Mouse (Mus musculus): ENCODE measurements around the gene Itpripl2. TPM values are rescaled to one million over a fixed set of nuclear protein-coding genes. Genes with fewer than 3 reads are reported as not detected.
A peak's percentile ranks its signal among the peaks of the same experiment; 100 is the strongest.

Gene Itpripl2
- polyA plus RNA-seq, 1 experiment from 2014 or later, result 0.95 TPM

DNA sequence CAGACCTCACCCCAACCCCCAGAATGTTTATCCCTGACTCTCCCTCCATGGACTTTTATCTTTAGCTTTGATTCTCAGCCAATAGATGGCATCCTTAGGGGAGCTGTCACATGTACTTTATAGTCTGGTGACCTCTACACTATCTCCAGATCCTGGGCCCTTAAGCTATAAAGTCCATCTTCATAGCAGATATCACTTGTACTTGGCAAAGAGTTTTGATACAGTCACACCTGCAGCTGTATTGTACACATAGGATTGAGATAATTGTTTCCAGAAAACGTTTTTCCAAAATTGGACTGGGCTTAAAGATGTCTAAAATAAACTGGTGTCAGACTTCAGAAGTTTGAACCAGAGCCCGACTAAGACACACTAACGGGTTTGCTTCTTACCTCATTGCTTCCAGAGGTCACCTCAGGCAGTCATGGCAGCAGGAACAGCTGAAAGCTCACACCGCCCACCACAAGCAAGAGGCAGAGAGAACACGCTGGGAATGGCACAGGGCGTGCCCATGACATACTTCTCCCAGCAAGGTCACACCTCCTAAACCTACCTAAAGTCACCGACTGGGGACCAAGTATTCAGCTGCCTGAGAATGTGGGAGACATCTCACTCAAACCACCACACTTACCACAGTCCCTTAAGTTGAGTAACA, 8.1 kb upstream of the Itpripl2 start:
- Histone ChIP-seq H3K4me1 (0 out of 2 replicates have a peak, but pooled peaks cover 4% of the 10 kb centered on the region), H3K27ac (no peak overlapping the region)

DNA sequence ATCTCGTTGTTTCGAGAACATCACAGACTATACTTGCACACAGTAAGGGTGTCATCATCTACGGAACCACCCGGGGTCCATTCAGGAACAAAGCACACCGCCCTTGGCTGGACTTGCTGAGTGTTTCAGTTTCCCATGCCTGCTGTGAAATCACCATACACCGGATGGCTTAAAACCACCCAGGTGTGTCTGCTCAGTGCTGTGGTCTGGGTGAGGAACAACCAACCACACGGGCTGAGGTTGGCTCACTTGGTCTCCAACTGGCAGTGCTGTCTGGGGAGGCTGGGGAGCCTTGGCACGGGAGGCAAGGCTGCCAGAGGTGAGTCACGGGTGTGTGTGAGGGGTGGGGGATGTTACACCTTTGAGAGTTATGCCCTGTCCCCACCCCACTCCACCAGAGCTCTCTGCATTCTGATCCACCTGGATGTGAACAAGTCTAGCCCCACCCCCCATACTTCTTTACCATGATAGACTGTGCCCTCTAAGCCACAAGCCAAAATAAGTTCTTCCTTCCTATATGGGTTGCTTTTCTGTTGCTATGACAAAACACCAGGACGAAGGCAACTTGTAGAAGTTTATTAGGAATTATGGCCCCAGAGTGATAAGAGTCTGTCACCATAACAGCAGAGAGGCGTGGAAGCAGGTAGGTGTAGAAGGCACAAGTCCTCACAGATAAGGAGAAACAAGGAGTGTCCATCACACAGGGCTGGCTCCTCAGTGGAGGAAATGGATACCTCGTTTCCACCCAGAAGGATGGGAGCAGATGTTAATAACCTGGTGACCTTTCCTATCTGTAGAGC, 7.4 kb upstream of the Itpripl2 start:
- no peak for DNase-seq (ENCODE audit: extremely low spot score, low spot score)
- Histone ChIP-seq H3K9me3 (no peaks in the 10 kb centered on the region), H3K4me1 (0 out of 2 replicates have a peak, but pooled peaks cover 4% of the 10 kb centered on the region), H3K4me3 (no peak overlapping the region), H3K36me3 (replicated peaks) (no peaks in the 10 kb centered on the region), H3K27ac (no peak overlapping the region), H3K27me3 (ENCODE audit: poor library complexity, severe bottlenecking) (peaks cover under 1% of the 10 kb centered on the region; the same call in 1 of the 2 replicates)
- 89% methylated on average over 12 of the region's 12 CpGs for WGBS

More for the DNA sequence above, 8.1 kb upstream of the Itpripl2 start:
- Histone ChIP-seq H3K36me3 (replicated peaks) (no peaks in the 10 kb centered on the region), H3K27me3 (ENCODE audit: poor library complexity, severe bottlenecking) (no peaks in the 10 kb centered on the region), H3K4me3 (no peak overlapping the region), H3K9me3 (no peaks in the 10 kb centered on the region)
- DNase-seq (ENCODE audit: extremely low spot score, low spot score), result no peak
- WGBS, result 78% methylated on average over 7 of the region's 7 CpGs

DNA sequence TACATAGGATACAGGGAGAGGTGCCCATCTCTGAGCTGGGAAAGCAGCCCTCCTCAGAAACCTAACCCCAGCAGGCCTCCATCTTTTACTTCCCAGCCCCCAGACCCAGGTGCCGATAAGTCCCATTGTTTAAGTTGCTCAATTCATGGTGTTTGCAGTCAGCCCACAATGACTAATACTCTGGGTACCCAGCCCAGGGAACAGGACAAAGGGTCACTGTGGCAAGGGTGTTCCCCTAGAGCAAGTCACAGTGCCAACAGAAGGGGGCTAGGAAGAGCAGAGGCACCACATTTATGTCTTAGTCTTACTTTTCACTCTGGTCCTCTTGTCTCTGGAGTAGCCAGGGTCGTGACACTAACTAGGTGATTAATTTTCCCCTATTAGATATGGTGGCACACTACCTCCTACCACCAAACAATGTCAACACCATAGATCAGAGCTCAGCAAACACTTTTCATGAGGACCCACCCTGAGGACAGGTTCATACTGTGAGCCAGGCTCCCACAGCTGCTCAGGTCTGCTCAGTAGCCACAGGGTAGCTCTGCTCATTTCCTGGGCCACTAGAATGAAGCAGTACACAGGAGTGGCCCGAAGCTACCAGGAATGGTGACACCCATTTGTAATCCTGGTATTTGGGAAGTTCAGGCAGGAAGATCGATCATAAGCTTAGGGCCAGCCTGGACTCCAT, 3.3 kb upstream of the Itpripl2 start:
- 75% methylated on average over 4 of the region's 4 CpGs for WGBS
- DNase-seq (ENCODE audit: extremely low spot score, low spot score), result no peak
- Histone ChIP-seq H3K9me3 (no peaks in the 10 kb centered on the region), H3K36me3 (replicated peaks) (no peaks in the 10 kb centered on the region), H3K27ac (no peak overlapping the region), H3K4me3 (no peak overlapping the region), H3K27me3 (ENCODE audit: poor library complexity, severe bottlenecking) (peaks cover 42% of the 10 kb centered on the region), H3K4me1 (peaks cover 23% of the 10 kb centered on the region)

DNA sequence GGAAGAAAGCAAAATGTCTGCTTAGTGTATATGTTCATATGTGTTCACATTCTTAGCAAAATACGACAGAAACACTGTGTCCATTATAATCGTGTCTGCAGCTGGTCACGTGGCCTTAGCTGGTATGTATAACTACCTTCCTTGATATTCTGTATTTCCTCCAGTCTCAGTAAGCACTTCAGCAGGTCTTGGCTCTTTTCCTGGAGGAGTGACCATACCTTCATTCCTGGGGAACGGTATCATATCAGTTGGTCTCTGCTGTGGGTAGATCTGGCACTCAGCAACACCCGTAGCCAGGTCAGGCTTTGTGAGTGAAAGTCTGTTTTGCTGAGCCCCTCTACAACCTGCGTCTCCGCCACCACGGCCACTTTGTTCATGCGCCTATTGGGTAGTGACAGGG, 2.1 kb upstream of the Itpripl2 start:
- no peaks in the 10 kb centered on the region; the same call in 1 of the 2 replicates for H3K36me3 ChIP-seq (replicated peaks)
- 91% methylated on average over 9 of the region's 9 CpGs for WGBS
- H3K4me3 ChIP-seq, result no peak overlapping the region
- peaks cover 29% of the 10 kb centered on the region for H3K4me1 ChIP-seq
- H3K9me3 ChIP-seq, result no peaks in the 10 kb centered on the region
- H3K27me3 ChIP-seq (ENCODE audit: poor library complexity, severe bottlenecking), result peaks cover 53% of the 10 kb centered on the region
- no peak overlapping the region for H3K27ac ChIP-seq
- no peak for DNase-seq (ENCODE audit: extremely low spot score, low spot score)

DNA sequence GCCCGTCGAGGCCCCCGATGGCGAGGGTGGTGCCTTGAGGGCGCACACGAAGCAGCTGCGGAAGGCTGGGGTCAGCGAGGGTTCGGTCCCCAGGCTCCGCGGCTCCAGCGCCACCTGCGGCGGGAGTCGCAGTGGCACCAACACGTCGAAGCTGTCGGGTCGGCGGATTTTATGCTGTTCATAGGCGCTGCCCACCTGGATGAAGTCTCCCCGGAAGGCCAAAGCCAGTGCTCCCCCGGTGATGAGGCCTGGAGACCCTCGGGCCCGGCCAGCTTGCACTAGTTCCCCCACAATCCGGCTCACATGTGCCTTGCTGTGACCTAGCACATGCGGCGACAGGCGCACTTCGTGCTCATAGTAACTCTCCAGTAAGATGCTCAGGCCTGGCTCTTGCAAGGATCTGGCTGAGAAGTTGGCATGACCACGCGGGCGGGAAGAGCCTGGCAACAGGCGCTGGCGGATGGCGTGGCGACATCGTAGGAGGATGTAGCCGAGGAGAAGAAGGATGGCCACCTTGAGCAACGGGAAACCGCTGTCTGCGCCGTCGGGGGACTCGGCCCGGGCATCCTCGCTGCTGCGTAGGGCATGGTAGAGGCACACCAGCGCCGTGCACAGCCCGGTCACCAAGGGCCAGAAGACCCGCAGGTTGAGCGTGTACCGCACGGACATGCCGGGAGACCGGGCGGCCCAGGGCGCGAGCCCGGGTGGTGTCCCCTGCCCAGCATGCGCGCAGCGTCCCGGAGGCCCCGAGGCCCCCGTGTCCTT, 927 bp downstream of the Itpripl2 start:
- WGBS, result 3% methylated on average over 67 of the region's 67 CpGs
- Histone ChIP-seq H3K27ac (peak overlapping the region; percentile 88), H3K4me1 (peaks cover 40% of the 10 kb centered on the region), H3K9me3 (no peaks in the 10 kb centered on the region), H3K27me3 (ENCODE audit: poor library complexity, severe bottlenecking) (peaks cover 67% of the 10 kb centered on the region), H3K4me3 (peak overlapping the region; percentile 75), H3K36me3 (replicated peaks) (no peaks in the 10 kb centered on the region; the same call in 1 of the 2 replicates)
- DNase-seq (ENCODE audit: extremely low spot score, low spot score), result peak; percentile 54

DNA sequence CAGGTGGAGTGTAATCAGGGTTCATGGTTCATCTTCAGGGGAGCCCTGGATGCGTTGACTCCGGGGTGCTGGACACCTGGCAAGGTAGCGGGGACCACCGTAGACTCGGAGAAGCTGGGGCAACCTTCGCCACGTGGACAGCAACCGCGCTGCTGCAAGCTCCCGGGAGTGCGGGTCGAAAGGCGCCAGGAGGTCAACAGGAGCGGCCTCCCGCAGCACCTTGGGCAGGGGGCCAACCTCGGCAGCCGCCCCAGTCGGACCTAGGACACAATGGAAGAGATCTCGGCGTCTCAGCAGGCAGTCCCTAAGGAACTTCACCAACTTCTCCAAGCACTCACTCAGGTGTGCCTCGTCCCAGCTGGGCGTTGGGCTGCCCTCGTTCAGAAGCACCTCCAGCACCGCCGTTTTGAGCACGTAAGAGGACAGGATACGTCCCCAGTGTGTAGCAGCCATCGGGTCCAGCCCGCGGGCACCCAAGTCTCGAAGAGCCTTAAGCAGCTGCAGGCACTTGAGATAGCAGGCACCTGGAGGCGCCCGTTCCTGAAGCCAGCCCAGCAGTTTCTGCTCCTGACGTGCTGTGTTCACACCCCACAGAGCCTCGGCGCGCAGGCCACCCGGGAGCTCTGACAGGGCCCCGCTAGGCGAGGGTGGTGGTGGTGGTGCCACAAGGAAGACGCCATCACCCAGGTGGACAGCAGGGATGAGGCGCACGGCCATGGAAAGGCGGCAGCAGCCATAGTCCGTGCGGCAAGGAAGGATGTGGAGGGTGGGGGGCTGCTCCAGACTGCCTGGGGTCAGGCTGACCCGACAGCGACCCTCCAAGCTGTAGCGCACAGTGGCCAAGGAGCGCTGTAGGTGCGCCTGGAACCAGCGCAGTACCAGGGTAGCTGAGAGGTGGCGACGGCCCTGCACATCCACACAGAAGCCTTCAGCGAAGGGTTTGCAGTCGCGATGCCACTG, 1.8 kb downstream of the Itpripl2 start:
- DNase-seq (ENCODE audit: extremely low spot score, low spot score), result peak; percentile 24
- Histone ChIP-seq H3K4me3 (peak overlapping the region; percentile 75; the same call in 1 of the 2 replicates), H3K27me3 (ENCODE audit: poor library complexity, severe bottlenecking) (peaks cover 67% of the 10 kb centered on the region), H3K9me3 (no peaks in the 10 kb centered on the region), H3K4me1 (peaks cover 40% of the 10 kb centered on the region), H3K36me3 (replicated peaks) (no peaks in the 10 kb centered on the region; the same call in 1 of the 2 replicates), H3K27ac (no peak overlapping the region)
- WGBS, result 10% methylated on average over 57 of the region's 57 CpGs

DNA sequence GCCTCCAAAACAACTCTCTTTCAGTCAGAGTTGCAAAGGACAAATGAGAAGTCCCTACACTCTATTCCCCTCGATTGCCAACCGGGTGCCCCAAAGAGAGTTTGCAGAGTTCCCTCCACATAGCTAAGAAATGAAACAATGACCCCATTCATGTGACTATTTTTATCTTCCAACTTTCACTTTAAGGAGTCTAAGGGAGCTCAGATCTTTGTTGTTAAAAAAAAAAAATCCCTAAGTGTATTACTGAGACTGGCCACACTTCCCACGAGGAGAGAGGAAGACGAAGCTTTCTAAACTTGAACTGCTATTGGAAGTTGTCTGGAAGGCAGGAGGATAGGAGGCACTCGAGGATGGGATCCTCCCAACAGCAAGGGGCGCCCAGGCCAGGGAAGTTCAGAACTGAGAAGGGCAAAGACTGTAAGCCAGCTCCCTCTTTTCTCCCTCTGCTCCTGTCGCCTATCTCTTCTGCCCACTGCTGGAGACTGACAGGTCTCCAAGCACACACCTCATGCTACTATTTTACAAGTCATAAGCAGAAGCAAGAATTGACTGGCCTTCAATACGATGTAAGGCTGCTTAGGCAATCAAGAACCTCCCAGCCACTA, 3.6 kb downstream of the Itpripl2 start:
- H3K36me3 ChIP-seq (replicated peaks), result no peaks in the 10 kb centered on the region; the same call in 1 of the 2 replicates
- H3K27me3 ChIP-seq (ENCODE audit: poor library complexity, severe bottlenecking), result peaks cover 57% of the 10 kb centered on the region
- no peaks in the 10 kb centered on the region for H3K9me3 ChIP-seq
- DNase-seq (ENCODE audit: extremely low spot score, low spot score), result no peak
- H3K4me3 ChIP-seq, result no peak overlapping the region
- no peak overlapping the region for H3K27ac ChIP-seq
- H3K4me1 ChIP-seq, result peaks cover 40% of the 10 kb centered on the region
- WGBS, result 24% methylated on average over 8 of the region's 8 CpGs

DNA sequence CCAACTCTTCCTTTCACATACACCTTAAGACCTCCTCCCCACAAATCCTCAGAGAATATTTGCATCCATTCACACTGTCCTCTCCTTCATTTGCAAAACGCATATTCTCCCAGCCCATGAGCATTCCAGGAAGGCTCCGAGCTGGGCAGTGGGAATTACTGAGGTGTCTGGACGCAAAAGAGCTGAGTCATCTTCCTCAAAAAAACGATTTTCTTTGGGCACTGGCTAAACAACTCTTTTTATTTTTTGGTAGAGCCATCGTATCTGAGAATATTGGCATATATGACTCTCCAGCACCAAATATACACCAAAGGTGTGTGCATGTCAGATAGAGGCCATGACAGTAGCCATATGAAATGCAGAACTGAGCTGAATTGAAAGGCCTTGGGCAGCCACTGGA, 4.9 kb downstream of the Itpripl2 start:
- peaks cover 44% of the 10 kb centered on the region for H3K27me3 ChIP-seq (ENCODE audit: poor library complexity, severe bottlenecking)
- 66% methylated on average over 5 of the region's 5 CpGs for WGBS
- DNase-seq (ENCODE audit: extremely low spot score, low spot score), result no peak
- no peak overlapping the region for H3K4me3 ChIP-seq
- no peaks in the 10 kb centered on the region; the same call in 1 of the 2 replicates for H3K36me3 ChIP-seq (replicated peaks)
- no peaks in the 10 kb centered on the region for H3K9me3 ChIP-seq
- H3K4me1 ChIP-seq, result peaks cover 36% of the 10 kb centered on the region
- no peak overlapping the region for H3K27ac ChIP-seq

DNA sequence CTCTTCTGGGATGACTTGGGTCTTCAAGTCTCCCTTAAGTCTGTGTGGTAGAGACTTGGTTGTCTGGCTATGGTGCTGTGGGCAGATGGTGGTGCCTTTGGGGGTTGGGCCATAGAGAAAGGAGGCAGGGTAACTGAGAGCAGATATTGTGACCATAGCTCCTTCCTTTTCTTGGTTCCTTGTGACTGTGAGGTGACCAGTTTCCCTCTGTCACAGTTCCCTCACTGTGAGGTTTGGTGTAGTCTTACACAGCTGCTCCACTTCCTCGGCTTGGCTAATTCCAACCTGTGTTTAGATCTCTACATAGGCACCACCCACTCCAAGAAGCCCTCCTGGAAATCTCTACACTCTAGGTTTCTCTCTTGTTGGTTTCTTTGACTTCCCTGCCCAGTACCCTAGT, 7.8 kb downstream of the Itpripl2 start:
- 86% methylated on average over 1 of the region's 1 CpGs for WGBS
- no peaks in the 10 kb centered on the region for H3K36me3 ChIP-seq (replicated peaks)
- no peak overlapping the region for H3K27ac ChIP-seq
- H3K9me3 ChIP-seq, result no peaks in the 10 kb centered on the region
- no peak for DNase-seq (ENCODE audit: extremely low spot score, low spot score)
- H3K4me1 ChIP-seq, result peaks cover 12% of the 10 kb centered on the region
- H3K27me3 ChIP-seq (ENCODE audit: poor library complexity, severe bottlenecking), result peaks cover 15% of the 10 kb centered on the region
- no peak overlapping the region for H3K4me3 ChIP-seq

DNA sequence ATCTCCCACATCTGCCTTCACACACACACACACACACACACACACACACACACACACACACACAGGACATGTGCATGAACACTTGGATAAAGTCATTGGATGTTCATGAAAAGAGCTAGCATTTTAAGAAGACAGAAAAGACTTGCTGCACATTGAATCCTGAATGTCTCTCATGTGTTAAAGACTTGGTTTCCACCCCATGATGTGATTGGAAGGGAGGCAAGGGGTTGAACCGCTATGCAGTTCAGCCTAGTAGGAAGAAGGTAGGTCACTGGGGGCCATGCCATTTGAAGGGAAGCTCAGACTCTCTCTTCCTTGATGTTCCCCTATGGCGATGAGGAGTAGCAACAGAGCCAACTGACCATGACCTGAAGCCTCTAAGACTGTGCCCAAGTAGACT, 9.8 kb downstream of the Itpripl2 start:
- no peak overlapping the region for H3K27ac ChIP-seq
- H3K4me3 ChIP-seq, result no peak overlapping the region
- no peaks in the 10 kb centered on the region for H3K36me3 ChIP-seq (replicated peaks)
- H3K27me3 ChIP-seq (ENCODE audit: poor library complexity, severe bottlenecking), result no peaks in the 10 kb centered on the region
- H3K9me3 ChIP-seq, result no peaks in the 10 kb centered on the region
- WGBS, result 74% methylated on average over 2 of the region's 2 CpGs
- H3K4me1 ChIP-seq, result peaks cover 11% of the 10 kb centered on the region
- no peak for DNase-seq (ENCODE audit: extremely low spot score, low spot score)

Measured in forebrain, embryonic 10.5 days (tissue).